Mouse (Mus musculus) thymus, postnatal 4 days (tissue): ENCODE measurements around the gene Serp1.

Experiments used
- DNase-seq: peaks from one replicate; pipeline ENCODE4 v3.0.0; 2021

Serp1 gene

DNA sequence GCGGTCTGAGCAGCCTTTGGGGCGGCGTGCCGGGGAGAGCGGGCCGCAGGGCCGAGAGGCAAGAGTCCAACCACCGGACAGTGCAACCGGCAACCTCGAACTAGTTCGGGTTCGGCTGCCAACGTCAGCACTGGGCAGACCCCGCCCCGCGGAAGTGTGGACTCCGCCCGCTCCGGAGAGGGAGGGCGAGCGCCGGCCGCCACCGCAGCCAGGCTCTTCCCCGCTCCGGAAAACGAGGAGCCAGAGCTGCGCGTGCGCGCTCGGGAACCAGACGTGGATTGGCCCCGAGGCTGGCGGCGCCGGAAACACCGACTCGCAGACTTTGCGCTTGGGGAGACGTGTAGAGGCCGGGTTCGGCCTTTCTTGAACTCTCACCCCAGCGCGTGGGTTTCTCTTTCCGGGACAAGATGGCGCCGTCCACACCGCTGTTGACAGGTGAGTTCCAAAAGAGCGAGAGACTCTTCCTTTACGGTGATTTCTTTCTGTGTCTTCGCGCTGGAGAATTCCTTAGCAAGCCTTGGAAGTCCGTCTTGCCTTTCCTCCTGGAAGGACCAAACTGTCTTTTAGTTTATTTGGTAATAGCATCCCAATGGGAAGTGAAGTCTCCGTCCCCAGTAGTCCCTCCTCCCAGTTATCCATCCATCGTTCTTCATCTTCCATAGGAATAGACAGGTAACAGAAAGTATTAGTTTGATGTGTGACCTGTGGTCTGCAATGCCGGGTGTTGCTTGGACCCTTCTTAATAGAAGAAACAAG, at the start of gene Serp1, which contains the start of gene Eif2a:
Serp1 (minus strand) TSS at position 241 of the 756 bp plus-strand sequence.
Eif2a (plus strand) TSS at position 170 of the 756 bp plus-strand sequence.
- peak; percentile 97 for DNase-seq

DNA sequence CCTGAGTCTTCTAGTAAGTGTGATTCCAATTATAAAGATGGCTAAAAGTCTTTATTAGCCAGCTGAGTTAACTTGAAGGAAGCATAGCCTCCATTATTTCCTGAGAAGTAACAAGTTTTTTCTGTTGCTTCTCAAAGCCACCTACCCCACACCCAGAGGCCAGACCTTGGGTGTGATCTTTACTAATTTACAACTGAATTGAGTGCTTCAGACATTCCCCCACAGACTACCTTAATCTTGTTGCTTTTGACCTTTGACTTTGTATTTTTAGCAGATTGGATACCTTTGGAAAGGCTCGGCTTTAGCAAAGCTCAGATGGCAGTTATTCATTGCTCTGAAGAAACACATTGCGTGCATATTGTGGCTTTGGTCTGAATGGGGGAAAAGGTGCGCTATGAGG, 45.1 kb upstream of the Serp1 start:
- DNase-seq, result no peak

DNA sequence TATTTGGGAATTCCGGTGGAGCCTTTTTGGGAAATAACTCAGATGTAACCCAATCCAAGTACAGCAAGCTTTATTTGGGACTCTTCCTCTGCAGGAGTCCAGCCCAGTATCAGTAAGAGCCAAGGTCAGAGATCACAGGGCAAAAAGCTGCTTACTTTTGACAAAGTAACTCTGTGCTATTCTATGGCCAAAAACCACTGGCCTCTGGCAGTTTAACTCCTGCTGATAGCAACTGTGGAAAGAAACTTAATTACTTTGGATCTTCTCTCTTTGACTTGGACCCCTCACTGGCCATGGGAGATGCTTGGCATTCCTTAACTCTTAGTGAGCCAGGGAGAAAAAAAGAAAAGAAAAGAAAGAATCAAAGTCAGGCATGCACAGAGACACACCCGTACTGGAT, 35.7 kb upstream of the Serp1 start:
- no peak for DNase-seq

DNA sequence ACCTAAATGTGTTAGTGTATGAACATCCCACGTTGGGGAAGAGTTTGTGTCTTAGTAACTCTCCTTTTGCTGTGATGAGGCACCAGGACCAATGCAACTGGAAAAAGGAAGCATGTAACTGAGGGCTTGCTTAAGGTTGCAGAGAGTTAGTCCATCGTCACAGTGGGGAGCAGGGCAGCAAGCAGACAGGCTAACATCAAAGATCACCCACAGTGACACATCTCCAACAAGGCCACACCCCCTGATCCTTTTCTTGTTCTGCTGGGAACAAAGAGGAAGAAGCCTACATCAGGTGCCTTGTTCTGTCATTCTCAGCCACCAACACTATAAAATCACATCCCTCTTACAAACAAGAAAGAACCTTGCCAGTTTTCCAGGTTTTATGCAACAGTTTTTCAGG, 34.2 kb upstream of the Serp1 start:
- no peak for DNase-seq

DNA sequence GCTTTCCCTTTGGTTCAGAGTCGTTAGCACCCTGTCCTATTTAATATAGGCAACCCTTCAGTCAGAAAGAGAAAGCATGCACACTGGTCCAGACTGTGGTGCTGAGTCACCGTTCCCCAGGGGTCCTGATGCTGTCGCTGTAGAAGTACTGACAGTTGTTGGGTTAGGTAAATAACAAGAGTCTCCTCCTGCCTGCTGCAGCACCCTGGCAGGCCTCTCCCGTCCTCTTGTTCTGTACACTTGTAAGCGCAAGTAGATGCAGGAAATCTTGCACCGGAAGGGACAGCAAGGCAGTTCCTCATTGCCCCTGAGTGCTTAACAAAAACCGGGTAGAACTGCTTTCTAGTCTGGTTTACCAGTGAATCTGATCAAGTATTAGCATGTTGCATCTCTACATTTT, 31.0 kb upstream of the Serp1 start:
- no peak for DNase-seq

DNA sequence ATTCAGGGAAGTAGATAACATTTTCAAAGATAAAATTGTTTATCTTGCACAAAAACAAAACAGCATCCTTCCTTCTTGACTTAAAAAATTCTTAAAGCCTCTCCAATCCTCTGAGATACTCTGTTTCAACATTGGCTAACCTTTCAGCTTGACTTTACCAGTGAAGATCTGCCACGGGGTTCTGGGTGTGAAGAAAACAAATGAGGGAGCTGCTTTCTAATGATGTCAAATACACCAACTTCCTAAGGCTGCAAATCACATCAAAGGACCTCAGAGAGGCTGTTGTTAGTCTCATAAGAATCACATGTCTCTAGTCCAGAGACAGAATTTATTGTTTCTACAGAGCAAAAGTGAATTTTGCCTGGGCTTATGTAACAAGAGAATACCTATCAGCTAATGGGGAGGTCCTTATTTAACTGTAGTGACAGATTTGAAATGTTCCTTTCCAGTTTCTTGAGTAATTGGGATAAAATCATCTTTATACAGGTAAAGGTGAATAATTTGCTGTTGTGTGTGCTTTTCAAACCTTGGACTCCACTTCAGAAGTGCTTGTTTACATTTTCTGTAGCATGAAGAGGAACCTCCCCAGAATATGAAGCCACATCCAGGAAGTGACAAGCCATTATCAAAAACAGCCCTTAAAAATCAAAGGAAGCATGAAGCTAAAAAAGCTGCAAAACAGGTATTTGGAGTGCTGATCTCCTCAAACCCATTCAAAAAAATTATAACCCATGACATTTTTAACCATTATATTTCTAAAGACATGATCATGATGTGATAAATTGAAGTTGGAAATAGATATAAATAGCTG, 26.5 kb upstream of the Serp1 start:
- no peak for DNase-seq

DNA sequence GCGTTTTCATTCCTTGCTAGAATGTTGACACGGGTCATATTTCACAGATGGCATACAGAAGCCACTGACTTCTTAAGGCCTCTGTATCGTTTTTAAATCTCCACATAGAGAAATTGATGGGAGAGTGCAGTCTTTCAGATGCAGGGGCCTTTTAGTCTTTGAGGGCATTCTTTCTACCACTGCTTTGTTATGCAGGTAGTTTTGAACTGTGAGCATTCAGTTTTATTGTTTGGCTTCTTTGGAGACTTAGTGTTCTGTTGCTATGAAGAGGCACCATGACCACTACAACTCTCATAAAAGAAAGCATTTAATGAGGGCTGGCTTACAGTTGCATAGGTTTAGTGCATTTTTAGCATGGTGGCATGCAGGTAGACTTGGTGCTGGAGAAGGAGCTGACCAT, 10.9 kb upstream of the Serp1 start:
- DNase-seq, result no peak

DNA sequence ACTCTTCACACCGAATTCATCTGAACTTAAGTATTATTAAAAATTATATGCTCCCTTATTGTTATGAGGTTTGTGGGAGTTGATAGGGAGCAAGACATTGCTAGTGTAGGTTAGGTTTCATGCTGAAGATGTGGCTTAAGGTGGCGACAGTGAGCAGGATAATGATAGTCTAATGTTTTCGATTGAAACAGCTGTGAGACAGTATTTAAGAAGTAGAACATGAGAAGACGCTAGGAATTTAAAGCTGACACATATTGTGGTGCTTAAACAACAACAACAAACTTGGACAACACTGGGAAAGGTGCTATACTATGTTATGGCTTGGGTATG, 681 bp upstream of the Serp1 start:
- peak; percentile 17 for DNase-seq

DNA sequence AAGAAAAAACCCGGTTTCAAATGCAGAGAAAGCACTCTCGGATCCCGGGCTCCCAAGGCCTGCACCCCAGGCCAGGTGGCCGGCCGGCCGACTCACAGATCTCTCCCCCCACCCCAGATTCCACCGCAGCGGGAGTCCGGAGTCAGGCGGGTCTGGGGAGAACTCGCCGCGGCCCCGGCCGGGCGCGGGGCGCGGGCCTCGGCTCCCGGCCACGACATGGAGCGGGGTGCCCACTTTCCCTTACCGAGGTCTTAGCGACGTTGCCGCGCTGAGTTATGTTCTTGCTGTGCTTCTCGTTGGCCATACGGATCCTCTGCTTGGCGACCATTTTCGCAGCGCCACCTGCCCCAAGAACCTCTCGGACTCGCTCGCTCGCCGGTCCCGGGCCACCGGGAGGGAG, 526 bp downstream of the Serp1 start:
- DNase-seq, result no peak

DNA sequence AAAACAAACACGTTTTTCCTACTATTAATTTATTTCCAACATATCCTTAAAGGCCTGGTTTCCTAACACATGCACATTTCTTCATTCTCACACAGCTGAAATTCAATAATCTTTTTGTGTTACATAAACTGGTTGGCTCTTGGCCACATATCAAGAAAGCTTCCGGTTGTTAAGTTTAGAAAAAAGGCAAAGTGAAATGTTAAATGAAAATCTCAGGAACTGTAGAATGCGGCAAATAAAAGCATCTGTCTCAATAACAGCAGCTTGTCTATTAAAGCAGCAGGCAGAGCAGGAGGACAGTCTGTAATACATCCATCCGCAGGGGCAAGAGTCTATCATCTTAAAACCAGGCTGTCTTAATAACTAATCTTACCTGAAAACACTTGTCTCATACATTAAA, 1.4 kb downstream of the Serp1 start:
- no peak for DNase-seq

DNA sequence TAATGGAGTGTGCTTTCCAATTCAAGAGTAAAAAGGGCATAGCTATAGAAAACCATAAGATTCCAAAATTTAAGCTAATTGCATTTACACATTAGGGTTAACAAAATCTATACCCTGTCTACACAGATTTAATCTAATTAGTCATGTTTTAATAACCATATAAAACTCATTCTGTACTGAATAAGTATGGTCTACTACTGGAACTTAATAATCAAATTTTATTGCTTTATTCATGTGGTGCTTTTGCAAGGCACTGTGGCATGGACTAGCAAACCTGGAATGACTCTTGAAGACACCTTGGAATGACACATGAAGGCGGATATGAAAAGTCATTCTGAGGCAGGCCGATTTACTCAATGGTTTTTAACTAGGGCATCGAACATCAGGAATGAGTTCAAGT, 2.3 kb downstream of the Serp1 start:
- DNase-seq, result no peak

DNA sequence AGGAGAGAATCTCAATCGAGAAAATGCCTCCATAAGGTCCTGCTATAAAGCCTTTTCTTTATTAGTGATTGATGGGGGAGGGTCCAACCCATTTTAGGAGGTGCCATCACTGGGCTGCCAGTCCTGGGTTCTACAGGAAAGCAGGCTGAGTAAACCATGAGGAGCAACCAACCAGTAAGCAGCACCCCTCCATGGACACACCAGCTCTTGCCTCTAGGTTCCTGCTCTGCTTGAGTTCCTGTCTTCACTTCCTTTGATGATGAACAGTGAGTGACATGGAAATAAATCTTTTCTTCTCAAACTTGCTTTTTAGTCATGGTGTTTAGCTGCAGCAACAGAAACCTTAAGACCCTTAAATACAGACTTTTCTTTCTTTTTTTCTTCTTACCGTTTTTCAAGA, 4.3 kb downstream of the Serp1 start:
- no peak for DNase-seq

DNA sequence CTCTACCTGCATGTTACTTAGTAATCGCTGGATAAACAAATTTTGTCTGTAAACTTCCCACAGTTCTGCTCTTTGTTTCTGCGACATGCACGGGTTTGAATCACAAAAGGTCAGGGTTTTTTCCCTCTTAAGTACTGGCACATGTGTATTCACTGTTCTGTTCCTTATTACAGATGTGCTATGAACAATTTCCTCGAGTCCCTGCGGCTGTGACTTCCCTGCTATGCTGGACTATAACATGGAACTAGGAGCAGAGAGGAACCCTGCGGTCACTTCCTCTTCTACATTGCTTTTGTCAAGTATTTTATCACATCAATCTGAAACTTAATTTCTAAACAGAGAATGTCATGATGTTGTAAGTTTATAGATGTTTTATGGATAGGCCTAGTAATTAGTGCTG, 5.4 kb downstream of the Serp1 start:
- no peak for DNase-seq

DNA sequence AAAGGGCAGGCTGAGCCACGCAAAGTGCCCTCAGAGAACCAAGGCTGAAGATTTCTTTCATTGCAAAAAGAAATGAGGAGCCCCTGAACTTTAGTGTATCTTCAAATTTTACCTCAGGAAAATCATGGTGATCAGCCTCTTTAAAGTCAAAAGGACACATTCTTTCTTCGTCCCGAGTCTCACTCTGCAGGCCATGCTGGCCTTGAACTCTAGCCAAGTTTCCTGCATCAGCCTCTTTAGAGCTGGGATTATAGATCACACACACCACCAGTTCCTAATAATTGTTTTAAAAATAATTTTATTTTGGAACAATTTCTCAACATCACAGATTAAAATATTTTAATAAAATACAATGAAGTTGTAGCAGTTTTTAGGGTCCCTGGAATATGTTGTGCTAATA, 6.2 kb downstream of the Serp1 start:
- no peak for DNase-seq

DNA sequence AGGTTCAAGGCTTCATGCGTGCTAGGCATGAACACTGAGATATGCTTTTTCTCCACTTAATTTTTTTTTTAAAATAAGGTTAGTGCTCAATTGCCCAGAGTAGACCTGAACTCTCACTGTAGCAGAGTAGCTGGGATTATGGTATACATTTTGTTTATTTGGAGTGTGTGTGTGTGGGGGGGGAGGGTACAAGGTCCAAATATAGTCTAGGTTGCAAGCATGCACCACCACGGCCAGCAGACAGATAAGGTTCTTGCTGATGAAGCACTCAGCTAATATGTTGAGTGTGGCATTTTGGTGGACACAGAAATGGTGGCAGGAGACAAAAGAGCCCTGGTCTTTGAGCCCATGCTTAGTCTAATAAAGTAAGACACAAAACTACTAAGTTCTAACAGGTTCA, 6.7 kb downstream of the Serp1 start:
- DNase-seq, result no peak

DNA sequence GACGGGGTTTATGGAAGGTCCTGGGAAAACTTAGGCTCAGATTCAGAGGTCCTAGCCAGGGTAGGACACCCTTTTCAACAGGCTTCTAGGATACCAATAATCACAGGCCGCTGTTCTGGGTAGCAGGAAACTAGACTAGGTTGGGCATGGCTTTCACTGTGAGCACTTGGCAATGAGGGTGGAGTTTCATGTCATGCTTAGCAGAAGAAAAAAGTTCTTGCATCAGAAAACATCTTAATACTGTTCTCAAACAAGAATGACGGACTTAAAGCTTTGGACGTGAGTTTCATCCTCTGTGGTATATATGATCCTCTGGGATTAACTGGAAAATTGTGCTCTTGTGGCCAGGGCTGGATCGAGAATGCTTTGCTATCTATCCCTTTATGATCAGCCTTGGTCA, 7.9 kb downstream of the Serp1 start:
- DNase-seq, result no peak

DNA sequence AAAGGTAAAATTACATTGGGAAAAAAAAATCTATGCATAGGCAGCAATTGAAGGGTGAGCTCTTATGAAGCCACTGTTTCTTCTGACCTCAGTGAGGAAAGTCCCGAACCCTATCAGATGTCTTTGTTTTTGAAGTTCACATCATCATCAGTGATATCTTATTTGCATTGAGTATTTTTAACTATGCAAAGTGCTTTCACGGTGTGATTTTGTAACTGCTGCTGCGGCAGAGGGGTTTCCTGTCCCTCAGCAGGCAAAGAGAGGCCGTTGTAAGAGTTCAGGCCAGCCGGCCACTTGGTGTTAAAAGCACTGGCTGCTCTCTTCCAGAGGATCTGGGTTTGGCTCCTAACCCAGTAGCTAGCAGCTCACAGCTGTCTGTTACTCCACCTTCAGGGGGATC, 8.4 kb downstream of the Serp1 start:
- peak; percentile 13 for DNase-seq

DNA sequence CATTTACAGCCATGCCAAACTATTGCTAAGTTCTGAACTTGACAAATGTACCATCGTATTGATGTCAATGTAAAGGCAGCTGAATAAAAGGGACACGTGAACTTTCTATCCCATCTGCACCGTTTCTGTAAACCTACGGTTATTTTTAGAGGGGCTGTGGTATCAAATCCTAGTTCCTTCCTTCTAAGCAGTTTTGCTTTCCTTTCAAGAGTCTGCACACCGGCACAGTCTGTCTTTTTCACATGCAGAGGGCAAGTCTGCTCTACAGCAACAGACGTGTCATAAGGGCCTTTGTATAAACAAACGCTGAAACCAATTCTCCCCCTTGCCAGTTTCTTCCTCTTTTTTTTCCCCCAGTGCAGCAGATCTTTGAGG, 9.1 kb downstream of the Serp1 start:
- no peak for DNase-seq

DNA sequence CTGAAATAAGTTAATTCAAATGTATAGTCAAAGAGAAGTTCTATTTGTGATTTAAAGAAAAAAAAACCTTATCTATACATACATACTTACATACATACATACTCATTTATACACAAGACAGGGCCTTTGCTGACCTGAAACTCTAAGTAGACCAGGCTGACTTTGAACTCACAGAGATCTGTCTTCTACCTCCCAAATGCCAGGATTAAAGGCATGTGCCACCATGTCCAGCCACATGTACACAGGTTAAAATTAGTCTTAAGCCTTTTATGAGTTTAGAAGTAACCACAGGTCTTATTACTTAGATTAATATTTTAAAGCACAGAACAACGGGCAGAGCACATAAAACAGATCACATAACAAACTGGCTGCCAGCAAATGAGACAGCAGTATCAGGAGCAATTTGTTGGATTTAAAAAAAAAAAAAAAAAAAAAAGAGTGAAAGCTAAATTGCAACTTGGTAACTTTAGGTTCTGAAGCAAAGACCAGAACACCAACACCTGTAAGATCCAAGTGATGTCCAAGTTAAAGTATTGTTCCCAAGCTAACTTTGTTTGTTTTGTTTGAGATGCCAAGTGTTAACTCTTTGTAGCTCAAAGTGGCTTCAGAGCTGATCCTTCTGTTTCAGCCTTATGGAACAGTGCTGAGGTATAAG, 9.6 kb downstream of the Serp1 start:
- DNase-seq, result no peak

DNA sequence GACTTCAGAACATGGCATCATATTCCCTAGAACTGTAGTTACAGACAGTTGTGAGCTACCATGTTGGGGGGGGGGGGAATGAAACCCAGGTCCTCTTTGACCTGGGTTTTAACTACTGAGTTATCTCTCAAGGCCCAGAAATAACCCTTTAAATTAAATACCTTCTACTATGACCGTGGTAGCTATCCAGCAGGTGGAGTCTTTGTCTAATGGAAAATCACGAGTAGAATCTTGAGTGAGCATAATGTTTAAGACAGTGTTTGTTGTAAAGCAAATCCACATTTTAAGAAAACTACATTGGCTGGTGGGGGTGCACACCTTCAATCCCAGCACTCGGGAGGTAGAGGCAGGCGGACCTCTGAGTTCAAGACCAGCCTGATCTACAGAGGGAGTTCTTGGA, 12.2 kb downstream of the Serp1 start:
- no peak for DNase-seq

DNA sequence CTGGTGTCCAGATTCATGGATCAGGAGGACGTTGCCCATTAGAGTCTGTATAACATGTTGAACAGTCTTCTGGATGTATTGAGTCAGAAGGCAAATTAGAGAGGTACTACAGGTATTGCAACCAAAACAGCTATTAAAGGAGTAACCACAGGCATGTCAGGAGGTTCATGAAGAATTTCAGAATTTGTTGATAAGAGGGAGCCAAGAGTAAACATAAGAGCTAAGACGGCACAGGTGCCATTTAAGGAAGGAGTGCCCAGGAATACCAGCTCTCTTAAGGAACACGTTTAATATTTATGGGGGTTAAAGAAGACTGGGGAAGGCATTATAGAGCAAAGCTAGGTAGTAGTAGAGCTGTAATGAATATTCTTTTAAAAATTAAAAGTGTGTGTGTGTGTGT, 13.0 kb downstream of the Serp1 start:
- DNase-seq, result no peak

DNA sequence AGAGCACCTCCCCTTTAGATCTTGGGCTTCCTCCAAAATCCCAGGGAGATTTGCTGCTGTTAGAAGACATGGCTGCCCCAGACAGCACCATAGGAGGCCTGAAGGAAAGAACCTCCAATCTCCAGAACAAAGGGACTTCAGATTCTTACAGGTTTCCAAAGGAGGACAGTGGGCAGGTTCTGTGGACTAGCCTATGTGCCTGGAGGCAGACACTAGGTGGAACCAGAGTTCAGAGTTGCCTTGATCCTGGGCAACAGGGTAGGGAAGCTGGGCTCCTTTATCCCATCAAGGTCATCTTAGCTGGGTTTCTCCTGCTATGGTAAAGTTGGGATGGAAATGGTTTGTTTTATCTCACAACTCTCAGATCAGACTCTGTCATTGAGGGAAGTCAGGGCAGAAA, 14.1 kb downstream of the Serp1 start:
- DNase-seq, result peak; percentile 15

DNA sequence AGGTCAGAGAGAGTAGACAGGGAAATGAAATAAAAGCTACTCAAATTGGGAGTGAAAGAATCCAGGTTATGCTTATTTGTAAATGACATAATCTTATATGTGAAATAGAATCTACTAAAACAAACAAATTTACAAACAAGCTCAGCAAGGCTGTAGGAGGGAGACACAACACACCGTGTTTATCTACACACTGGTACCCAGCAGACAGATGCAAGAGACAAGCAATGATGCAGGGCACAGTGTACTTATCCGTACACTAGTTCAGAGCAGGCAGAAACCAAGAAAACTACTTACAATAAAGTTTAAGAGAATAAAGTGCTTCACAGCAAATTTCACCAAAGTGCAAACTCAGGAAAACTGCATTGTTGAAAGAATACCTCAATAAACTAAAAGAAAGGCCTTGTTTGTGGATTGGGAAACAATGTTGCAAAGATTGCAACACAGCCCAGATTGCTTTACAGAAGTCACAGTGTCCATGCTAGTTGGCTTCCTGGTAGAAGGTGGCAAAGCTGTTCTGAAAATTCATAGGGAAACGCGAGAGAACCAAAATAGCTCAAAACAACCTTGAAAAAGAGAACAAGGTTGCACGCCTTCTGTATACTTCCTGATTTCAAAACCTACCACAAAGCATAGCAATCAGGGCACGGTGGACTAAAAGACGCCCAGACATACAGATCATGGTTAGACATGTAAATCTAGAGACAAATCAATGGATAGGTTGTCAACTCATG, 17.5 kb downstream of the Serp1 start:
- DNase-seq, result no peak

DNA sequence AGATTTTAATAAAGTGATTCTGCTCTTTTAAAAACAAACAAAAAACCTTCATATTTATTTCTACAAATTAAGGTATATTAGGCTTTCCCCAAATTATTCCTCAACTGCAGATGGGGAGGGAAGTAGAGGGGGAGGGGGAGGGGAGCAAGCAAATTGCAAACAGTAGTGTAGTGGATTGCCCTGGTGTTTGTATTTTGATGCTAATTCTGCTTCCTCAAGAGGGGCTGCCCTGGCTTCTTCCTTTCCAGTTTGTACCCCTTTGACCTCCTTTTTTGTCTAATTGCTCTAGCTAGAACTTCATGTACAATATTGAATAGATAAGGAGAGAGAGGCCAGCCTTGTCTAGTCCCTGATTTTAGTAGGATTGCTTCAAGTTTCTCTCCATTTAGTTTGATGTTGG, 21.0 kb downstream of the Serp1 start:
- DNase-seq, result no peak
